Mouse (Mus musculus) limb, embryonic 14.5 days (tissue): Measurements from ENCODE around the gene Tmbim7. TPM values are rescaled to one million over a fixed set of nuclear protein-coding genes. Genes with fewer than 3 reads are reported as not detected.

Experiments
- ATAC-seq: fragments of 200-750 bp; cut with Nextera tagmentation; 2 replicates; pipeline ENCODE4 v1.8.0; 2017; ENCODE audit warnings: low read depth, moderate number of reproducible peaks, moderate TSS enrichment; ENCODE audit not compliant: low FRiP score
- DNase-seq: peaks from one replicate; pipeline ENCODE4 v3.0.0-alpha.2; 2015; ENCODE audit warnings: low spot score
- H3K27ac ChIP-seq: fragments of 300-500 bp; sonication (generic); replicated peaks from 2 replicates; pipeline ENCODE4 v1.5.1; 2014; ENCODE audit warnings: low read depth, mild to moderate bottlenecking, low read length, moderate library complexity, mixed read lengths
- H3K27me3 ChIP-seq: fragments of 300-500 bp; sonication (generic); 2 replicates; pipeline ENCODE4 v1.6.1; 2014; ENCODE audit warnings: low read length, mixed read lengths; ENCODE audit not compliant: control insufficient read depth, insufficient read depth
- H3K36me3 ChIP-seq: fragments of 300-500 bp; sonication (generic); 2 replicates; pipeline ENCODE4 v1.6.1; 2014; ENCODE audit warnings: mild to moderate bottlenecking, low read length, moderate library complexity, mixed read lengths; ENCODE audit not compliant: control insufficient read depth, insufficient read depth
- H3K4me1 ChIP-seq: fragments of 300-500 bp; sonication (generic); 2 replicates; pipeline ENCODE4 v1.6.1; 2014; ENCODE audit warnings: antibody characterized with exemption, low read length, mixed read lengths; ENCODE audit not compliant: control insufficient read depth, insufficient read depth
- H3K4me2 ChIP-seq: fragments of 300-500 bp; sonication (generic); replicated peaks from 2 replicates; pipeline ENCODE4 v1.6.1; 2014; ENCODE audit warnings: low read depth, mild to moderate bottlenecking, low read length, moderate library complexity; ENCODE audit not compliant: severe bottlenecking
- H3K4me3 ChIP-seq: fragments of 300-500 bp; sonication (generic); replicated peaks from 2 replicates; pipeline ENCODE4 v1.5.1; 2014; ENCODE audit warnings: low read length
- H3K9ac ChIP-seq: fragments of 300-500 bp; sonication (generic); 2 replicates; pipeline ENCODE4 v1.6.1; 2014; ENCODE audit warnings: mild to moderate bottlenecking, low read depth, low read length, moderate library complexity; ENCODE audit not compliant: severe bottlenecking
- H3K9me3 ChIP-seq: fragments of 300-500 bp; sonication (generic); 2 replicates; pipeline ENCODE4 v1.6.1; 2016; ENCODE audit warnings: low read length; ENCODE audit not compliant: control insufficient read depth
- POLR2A ChIP-seq: fragments of 200-500 bp; IDR thresholded peaks from 2 replicates; pipeline ENCODE4 v1.8.0; 2012; ENCODE audit warnings: inconsistent platforms, mild to moderate bottlenecking, moderate library complexity, borderline replicate concordance; ENCODE audit not compliant: insufficient read depth, insufficient read length; ENCODE audit errors: extremely low read depth
- WGBS: fragments of 180-500 bp; shearing (Covaris S2); extraction: QIAGEN DNeasy Blood & Tissue Kit; methylation state at CpG from one replicate; pipeline ENCODE4 v1.1.7; 2014; 5-methylcytosine and 5-hydroxymethylcytosine counted together
- microRNA-seq: library from miRNA; unstranded; fragments of <30 nt; microRNA quantifications from one replicate; pipeline ENCODE4, GENCODE M21; 2016
- polyA plus RNA-seq, 2 experiments: library from polyadenylated mRNA; depleted of rRNA in 1 of 2; stranded (reverse) in 1 of 2; unstranded in 1 of 2; fragments of >200 nt; fragmentation: Nextera tagmentation in 1 of 2; extraction: Ambion mirVana in 1 of 2; gene quantifications; 2 replicates each; pipeline versions ENCODE4 v1.2.1 to v1.2.3; 2012 to 2014

Gene Tmbim7
- polyA plus RNA-seq, 2 experiments: 0.19 TPM; not detected in 1

DNA sequence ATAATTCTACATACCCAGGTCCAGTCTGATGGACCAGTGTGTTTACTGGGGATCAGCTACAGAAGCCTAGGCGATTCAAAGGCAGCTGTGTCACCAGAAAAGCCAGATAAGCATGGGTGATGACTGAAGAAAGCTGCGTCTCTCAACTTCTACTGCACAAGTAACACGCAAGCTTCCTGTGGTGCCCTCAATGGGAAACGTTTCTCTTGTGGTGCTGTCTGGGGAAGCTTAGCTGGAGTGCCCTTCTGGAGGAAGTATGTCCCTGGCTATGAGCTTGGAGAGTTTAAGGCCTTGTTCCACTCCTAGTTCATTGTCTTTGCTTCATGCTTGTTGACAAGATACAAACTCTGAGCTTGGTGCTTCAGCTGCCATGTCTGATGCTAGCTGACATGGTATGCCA lies 68.4 kb downstream of the Tmbim7 start:
- Histone ChIP-seq H3K9ac (no peak overlapping the region), H3K27ac (no peak overlapping the region), H3K4me2 (no peak overlapping the region), H3K9me3 (no peaks in the 10 kb centered on the region), H3K36me3 (peaks cover 32% of the 10 kb centered on the region), H3K4me1 (no peaks in the 10 kb centered on the region), H3K27me3 (no peaks in the 10 kb centered on the region), H3K4me3 (no peak overlapping the region)
- 94% methylated on average over 4 of the region's 4 CpGs for WGBS
- ATAC-seq (no peak), DNase-seq (no peak)
- no peak for TF ChIP-seq POLR2A

- Histone ChIP-seq H3K27me3 (no peaks in the 10 kb centered on the region), H3K4me2 (no peak overlapping the region), H3K4me1 (no peaks in the 10 kb centered on the region), H3K36me3 (peaks cover 35% of the 10 kb centered on the region), H3K9ac (no peak overlapping the region), H3K4me3 (no peak overlapping the region), H3K27ac (no peak overlapping the region), H3K9me3 (no peaks in the 10 kb centered on the region)
- no peak for DNase-seq
- no peak for TF ChIP-seq POLR2A
- 89% methylated on average over 2 of the region's 2 CpGs for WGBS
- ATAC-seq: no peak
Measured at GRCm38 (mm10) chr5:3722873-3723272, 71.9 kb downstream of the Tmbim7 start.

DNA sequence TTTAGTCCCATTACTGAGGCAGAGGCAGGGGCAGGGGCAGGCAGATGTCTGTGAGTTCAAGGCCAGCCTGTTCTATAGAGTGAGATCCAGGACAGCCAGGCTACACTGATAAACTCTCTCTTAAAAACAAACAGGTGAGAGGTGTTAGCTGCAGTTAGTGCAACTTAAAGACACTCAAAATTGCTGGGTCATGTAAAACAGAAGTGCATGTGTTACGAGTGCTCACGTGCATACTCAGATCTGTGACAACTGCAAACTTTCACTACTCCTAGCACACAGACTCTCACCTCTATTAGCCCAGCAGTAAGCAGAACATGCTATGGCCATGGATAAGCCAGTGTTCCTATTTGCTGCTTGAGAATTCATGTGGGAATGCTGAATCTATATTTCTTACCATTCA lies 72.4 kb downstream of the Tmbim7 start:
- Histone ChIP-seq H3K27ac (no peak overlapping the region), H3K9me3 (no peaks in the 10 kb centered on the region), H3K9ac (no peak overlapping the region), H3K27me3 (no peaks in the 10 kb centered on the region), H3K4me1 (no peaks in the 10 kb centered on the region), H3K36me3 (peaks cover 35% of the 10 kb centered on the region), H3K4me3 (no peak overlapping the region), H3K4me2 (no peak overlapping the region)
- DNase-seq: no peak
- no peak for ATAC-seq
- no peak for TF ChIP-seq POLR2A
- 70% methylated on average over 2 of the region's 2 CpGs for WGBS

- TF ChIP-seq POLR2A: no peak
- ATAC-seq (no peak), DNase-seq (no peak)
- Histone ChIP-seq H3K36me3 (peaks cover 28% of the 10 kb centered on the region), H3K9me3 (no peaks in the 10 kb centered on the region), H3K4me2 (no peak overlapping the region), H3K27ac (no peak overlapping the region), H3K27me3 (no peaks in the 10 kb centered on the region), H3K4me3 (no peak overlapping the region), H3K9ac (no peak overlapping the region), H3K4me1 (no peaks in the 10 kb centered on the region)
- 83% methylated on average over 1 of the region's 1 CpGs for WGBS
Measured at GRCm38 (mm10) chr5:3725491-3725890, 74.5 kb downstream of the Tmbim7 start.

GRCm38 (mm10) chr5:3728820-3729219 lies 77.8 kb downstream of the Tmbim7 start:
- no peak overlapping the region for H3K27ac ChIP-seq
- no peaks in the 10 kb centered on the region for H3K9me3 ChIP-seq
- H3K27me3 ChIP-seq: no peaks in the 10 kb centered on the region
- no peak overlapping the region for H3K4me3 ChIP-seq
- H3K4me2 ChIP-seq: no peak overlapping the region
- no peak for TF ChIP-seq POLR2A
- H3K36me3 ChIP-seq: peaks cover 14% of the 10 kb centered on the region
- no peaks in the 10 kb centered on the region for H3K4me1 ChIP-seq
- DNase-seq (peak; percentile 12), ATAC-seq (no peak)
- H3K9ac ChIP-seq: no peak overlapping the region
- 48% methylated on average over 5 of the region's 5 CpGs for WGBS

Small RNA genes lying within 50 kb of the gene (microRNA-seq; reads per million reads assigned to microRNA genes)
- not detected for gene Gm22926
- not detected for gene Gm26238

Other genes with a start within 250 kb of the Tmbim7 start
- 25.3 and 32.1 TPM in 2 replicates for gene Fam133b, start 107.3 kb upstream of the Tmbim7 start, polyA plus RNA-seq (2012; rRNA removed)
- gene Fam133b, start 107.3 kb upstream of the Tmbim7 start, polyA plus RNA-seq (2014; fragmentation: Nextera tagmentation; extraction: Ambion mirVana): 29.2 and 32.2 TPM in 2 replicates
- 5.3 and 5.8 TPM in 2 replicates for gene 1700109H08Rik, start 79.6 kb upstream of the Tmbim7 start, polyA plus RNA-seq (2012; rRNA removed)
- gene 1700109H08Rik, start 79.6 kb upstream of the Tmbim7 start, polyA plus RNA-seq (2014; fragmentation: Nextera tagmentation; extraction: Ambion mirVana): 2.9 and 3.1 TPM in 2 replicates
- gene Pex1, start 55.1 kb upstream of the Tmbim7 start, polyA plus RNA-seq (2012; rRNA removed): 17.8 and 21.8 TPM in 2 replicates
- gene Pex1, start 55.1 kb upstream of the Tmbim7 start, polyA plus RNA-seq (2014; fragmentation: Nextera tagmentation; extraction: Ambion mirVana): 14.5 and 15.4 TPM in 2 replicates
- gene Rbm48, start 54.6 kb upstream of the Tmbim7 start, polyA plus RNA-seq (2012; rRNA removed): 10.3 and 11.5 TPM in 2 replicates
- 12.5 and 13.0 TPM in 2 replicates for gene Rbm48, start 54.6 kb upstream of the Tmbim7 start, polyA plus RNA-seq (2014; fragmentation: Nextera tagmentation; extraction: Ambion mirVana)
- 48.3 and 60.5 TPM in 2 replicates for gene Gatad1, start 6.0 kb downstream of the Tmbim7 start, polyA plus RNA-seq (2012; rRNA removed)
- gene Gatad1, start 6.0 kb downstream of the Tmbim7 start, polyA plus RNA-seq (2014; fragmentation: Nextera tagmentation; extraction: Ambion mirVana): 66.8 and 67.8 TPM in 2 replicates
- gene Ankib1, start 151.7 kb downstream of the Tmbim7 start, polyA plus RNA-seq (2012; rRNA removed): 11.6 TPM in 2 replicates
- 14.4 TPM in 2 replicates for gene Ankib1, start 151.7 kb downstream of the Tmbim7 start, polyA plus RNA-seq (2014; fragmentation: Nextera tagmentation; extraction: Ambion mirVana)
- gene Krit1, start 152.0 kb downstream of the Tmbim7 start, polyA plus RNA-seq (2012; rRNA removed): 32.3 and 37.6 TPM in 2 replicates
- gene Krit1, start 152.0 kb downstream of the Tmbim7 start, polyA plus RNA-seq (2014; fragmentation: Nextera tagmentation; extraction: Ambion mirVana): 37.6 and 44.5 TPM in 2 replicates
- gene Lrrd1, start 194.0 kb downstream of the Tmbim7 start, polyA plus RNA-seq (2012; rRNA removed): 0.04 TPM in 1 of 2 replicates, not detected in the other
- gene Lrrd1, start 194.0 kb downstream of the Tmbim7 start, polyA plus RNA-seq (2014; fragmentation: Nextera tagmentation; extraction: Ambion mirVana): 0.06 TPM in 1 of 2 replicates, not detected in the other
- gene Mterf1a, start 242.8 kb downstream of the Tmbim7 start, polyA plus RNA-seq (2012; rRNA removed): 4.2 and 5.2 TPM in 2 replicates
- 7.0 and 7.8 TPM in 2 replicates for gene Mterf1a, start 242.8 kb downstream of the Tmbim7 start, polyA plus RNA-seq (2014; fragmentation: Nextera tagmentation; extraction: Ambion mirVana)